Mouse (Mus musculus) pancreas, adult 10 weeks (tissue): ENCODE results near the gene Acsf2. TPM values are rescaled to one million over a fixed set of nuclear protein-coding genes. Genes with fewer than 3 reads are reported as not detected.

Experiments used
- polyA plus RNA-seq: library from polyadenylated mRNA; stranded (reverse); fragments of 350-450 nt; fragmentation: Illumina TruSeq; extraction: RNeasy Lipid Tissue Mini Kit (QIAGEN cat#74804); gene quantifications from one replicate; pipeline ENCODE4 v1.2.3, GENCODE M21; 2015; ENCODE audit warnings: low read depth, low replicate concordance; ENCODE audit not compliant: insufficient read depth

Acsf2 gene
- polyA plus RNA-seq = 6.7 TPM

DNA sequence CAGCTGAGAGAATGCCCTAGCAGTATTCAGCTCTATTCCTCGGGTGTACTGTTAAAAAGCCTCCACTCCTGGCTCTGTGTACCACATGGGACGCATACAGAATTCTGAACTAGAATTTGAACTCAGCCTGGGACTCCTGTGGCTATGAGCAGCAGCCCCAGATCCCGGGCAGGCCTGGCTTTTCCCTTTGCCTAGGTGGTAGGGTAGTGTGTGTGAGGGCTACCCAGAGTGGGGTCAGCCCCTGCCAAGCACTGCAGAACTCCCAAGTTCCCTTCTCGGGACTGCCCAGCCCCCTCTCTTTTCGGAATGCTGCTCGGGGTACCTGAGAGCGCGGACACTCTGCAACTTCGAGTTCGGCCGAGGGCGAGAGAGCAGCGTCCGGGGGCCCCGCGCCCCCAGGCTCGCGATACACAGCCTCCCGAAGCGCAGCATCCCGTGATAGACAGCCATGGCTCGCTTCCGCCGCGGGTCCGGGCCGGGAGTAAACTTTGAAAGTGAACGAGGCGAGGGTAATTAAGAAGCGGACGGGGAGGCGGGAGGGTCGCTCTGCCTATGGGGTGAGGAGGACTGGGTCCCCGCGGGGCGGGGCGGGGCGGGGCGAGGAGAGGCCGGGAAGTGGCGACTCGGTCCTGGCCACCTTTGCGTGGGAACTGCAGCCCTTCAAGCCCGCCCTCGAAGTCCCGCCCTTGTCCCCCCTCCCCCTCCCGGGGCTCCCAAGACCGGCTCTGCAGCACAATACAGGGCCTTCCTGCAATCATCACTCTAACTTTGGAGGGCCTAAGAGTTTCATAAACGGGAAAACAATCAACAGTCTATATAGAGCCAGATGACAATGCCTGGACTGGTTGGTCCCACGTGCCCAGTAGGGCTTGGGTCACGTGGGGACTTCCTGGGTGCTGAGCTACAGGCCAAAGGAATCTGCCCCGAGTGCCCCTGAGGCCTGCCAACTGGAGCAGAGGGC lies at the start of gene Acsf2:
Acsf2 (minus strand) TSS at position 551 of the 961 bp plus-strand sequence.

GRCm38 (mm10) chr11:94629199-94629883 lies 27.7 kb upstream of the Acsf2 start, which contains the start of gene Lrrc59:
Gene Lrrc59 (plus strand): TSS chr11:94629767.

GRCm38 (mm10) chr11:94564437-94565150 lies 37.1 kb downstream of the Acsf2 start, which contains the start of gene Chad:
Gene Chad (plus strand): TSS chr11:94565047.

GRCm38 (mm10) chr11:94548888-94549690 lies 52.6 kb downstream of the Acsf2 start, which contains the start of gene Rsad1:
Gene Rsad1 (minus strand): TSS chr11:94549255.

GRCm38 (mm10) chr11:94521219-94521843 lies 80.3 kb downstream of the Acsf2 start, which contains the start of gene Mycbpap:
Gene Mycbpap (minus strand): TSS chr11:94521742.

Other genes with a start within 250 kb of the Acsf2 start
- 1.4 TPM for gene Abcc3, start 208.9 kb downstream of the Acsf2 start, polyA plus RNA-seq
- gene Cacna1g, start 127.7 kb downstream of the Acsf2 start, polyA plus RNA-seq = 6.2 TPM
- not detected for gene Spata20, start 115.7 kb downstream of the Acsf2 start, polyA plus RNA-seq
- gene Epn3, start 101.9 kb downstream of the Acsf2 start, polyA plus RNA-seq = 3.0 TPM
- 2.4 TPM for gene Mycbpap, start 80.1 kb downstream of the Acsf2 start, polyA plus RNA-seq
- gene Rsad1, start 52.6 kb downstream of the Acsf2 start, polyA plus RNA-seq = 1.8 TPM
- not detected for gene Chad, start 36.8 kb downstream of the Acsf2 start, polyA plus RNA-seq
- 25.5 TPM for gene Lrrc59, start 27.9 kb upstream of the Acsf2 start, polyA plus RNA-seq
- 13.3 TPM for gene Mrpl27, start 51.9 kb upstream of the Acsf2 start, polyA plus RNA-seq
- not detected for gene Eme1, start 52.1 kb upstream of the Acsf2 start, polyA plus RNA-seq
- gene Xylt2, start 75.6 kb upstream of the Acsf2 start, polyA plus RNA-seq = 5.4 TPM
- gene Gm11541, start 102.6 kb upstream of the Acsf2 start, polyA plus RNA-seq = not detected
- gene Cdc34b, start 139.9 kb upstream of the Acsf2 start, polyA plus RNA-seq = not detected
- gene Tmem92, start 180.8 kb upstream of the Acsf2 start, polyA plus RNA-seq = not detected